Mouse (Mus musculus): ENCODE results near the gene Angpt4.
A peak's percentile ranks its signal among the peaks of the same experiment; 100 is the strongest.

The Angpt4 gene

DNA sequence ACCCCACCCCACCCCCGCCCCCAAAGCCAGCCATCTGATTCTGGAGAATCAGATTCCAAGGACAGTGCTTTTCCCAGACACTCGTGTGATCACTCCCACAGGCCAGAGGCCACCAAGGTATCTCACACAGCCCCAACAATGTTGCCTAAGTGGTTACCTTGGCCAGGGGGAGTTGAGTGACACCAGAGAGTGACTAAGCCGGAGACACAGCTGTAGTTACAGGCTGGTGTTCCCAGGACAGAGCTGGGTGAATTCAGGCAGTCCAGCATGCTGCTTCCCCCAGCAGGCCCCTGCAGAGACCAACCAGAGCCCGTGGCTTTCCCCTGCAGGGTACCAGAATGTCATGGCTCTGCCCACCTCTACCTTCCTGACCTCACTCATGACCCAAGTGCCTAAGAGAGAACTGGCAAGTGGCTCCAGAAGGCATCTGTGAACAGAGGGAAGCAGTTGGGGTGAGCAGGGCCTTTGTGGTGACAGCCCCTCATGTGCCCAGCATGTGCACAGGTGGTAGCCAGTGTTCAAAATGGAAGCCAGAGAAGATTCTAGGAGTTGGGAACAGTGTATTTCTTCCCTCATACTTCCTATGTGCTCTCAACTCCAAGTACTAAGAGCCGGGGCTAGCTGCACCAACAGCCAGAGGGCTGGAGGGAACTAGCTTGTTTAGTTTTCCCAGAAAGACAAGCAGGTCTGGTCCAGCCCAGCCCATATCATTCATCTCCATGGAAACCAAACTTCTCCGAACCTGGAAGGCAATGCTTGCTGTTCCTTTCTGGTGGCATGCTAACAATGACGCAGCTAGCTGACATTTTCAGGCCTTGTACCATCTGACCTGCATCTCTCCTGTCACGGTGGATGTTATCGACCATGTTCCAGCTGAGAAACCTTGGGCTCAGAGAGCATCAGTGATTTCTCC lies 50.5 kb downstream of the Angpt4 start:
- no peak for DNase-seq (ENCODE audit: low spot score)

DNA sequence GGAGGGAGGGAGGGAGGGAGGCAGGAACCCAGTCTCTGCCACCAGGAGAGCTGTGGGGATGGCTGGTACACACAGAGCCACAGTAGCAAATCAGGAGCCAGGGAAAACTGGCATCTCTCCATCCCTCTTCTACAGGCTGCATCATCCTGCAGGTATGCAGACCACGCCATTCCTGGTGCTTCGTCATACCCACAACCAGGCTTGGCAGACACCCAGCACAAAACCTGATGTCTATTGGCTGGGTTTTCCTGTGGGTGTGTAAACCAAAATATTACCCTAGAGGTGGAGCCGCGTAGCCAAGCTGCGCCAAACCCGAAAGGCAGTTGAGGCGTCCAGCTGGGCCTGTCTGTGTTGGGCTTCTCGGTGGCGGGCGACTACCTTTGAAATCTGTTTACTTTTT lies 51.5 kb downstream of the Angpt4 start:
- peak; percentile 60 for DNase-seq (ENCODE audit: low spot score)

DNA sequence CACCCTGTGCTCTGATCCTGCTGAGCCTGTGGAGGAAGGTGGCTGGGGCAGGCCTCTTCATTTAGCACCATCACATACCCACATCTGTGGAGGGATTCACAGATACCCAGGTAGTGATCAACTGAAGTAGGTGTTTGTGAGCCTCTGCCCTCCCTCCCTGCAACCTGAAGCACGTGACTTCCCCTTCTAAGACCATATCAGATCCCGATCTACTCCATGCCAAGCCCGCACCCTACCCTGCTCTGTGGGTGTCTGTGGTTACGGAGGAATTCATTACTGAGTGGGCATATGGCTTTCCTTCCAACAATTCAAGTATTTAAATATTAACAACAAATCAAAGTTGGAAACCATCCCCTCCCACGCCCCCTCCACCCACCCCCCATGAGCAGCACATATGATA lies 52.3 kb downstream of the Angpt4 start:
- no peak for DNase-seq (ENCODE audit: low spot score)

DNA sequence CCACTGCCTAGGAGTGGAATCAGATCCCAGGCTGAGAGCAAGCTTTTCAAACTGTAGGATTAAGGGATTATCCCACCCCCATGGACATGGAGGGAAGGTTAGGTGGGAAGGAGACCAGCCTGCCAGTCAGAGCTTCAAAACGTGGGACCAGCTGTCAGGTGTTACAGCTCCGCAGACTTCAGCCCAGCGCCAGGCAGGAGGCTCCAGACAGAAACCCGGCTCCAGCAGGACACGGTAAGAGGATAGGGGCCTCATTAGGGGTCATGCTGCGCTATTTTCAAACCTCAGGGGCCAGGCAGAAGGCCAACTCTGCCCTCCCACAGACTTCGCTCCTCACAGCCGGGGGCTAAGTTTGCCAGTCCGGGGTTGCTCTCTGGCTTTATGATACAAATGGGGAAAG lies 53.0 kb downstream of the Angpt4 start:
- DNase-seq (ENCODE audit: low spot score) = no peak

DNA sequence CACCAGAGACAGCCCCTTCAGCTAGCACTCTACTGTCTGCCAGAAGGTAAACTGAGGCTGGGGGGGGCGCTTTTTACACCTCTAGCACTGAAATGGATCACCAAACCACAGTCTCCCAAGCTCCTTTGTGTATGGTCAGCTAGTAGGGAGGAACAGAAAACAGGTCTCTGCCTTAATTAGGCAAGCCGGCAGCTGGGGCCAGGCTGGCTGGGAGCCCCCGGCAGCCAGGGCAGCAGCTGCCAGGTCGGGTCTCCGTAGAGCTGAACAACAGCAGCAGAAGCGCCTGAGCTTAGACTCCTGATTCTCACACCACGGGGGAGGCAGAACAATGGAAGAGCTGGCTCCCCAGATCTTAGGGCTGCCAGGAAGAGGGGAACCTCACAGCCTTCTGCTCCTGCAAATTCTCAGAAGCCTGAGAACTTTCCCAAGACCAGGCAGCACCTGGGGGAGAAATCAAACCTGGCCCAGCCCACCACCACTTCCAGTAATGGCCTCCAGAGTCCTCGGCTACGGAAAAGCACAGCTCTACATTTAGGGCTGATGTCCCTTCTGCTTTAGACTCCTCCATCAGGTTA lies 56.3 kb downstream of the Angpt4 start:
- no peak for DNase-seq (ENCODE audit: low spot score)

DNA sequence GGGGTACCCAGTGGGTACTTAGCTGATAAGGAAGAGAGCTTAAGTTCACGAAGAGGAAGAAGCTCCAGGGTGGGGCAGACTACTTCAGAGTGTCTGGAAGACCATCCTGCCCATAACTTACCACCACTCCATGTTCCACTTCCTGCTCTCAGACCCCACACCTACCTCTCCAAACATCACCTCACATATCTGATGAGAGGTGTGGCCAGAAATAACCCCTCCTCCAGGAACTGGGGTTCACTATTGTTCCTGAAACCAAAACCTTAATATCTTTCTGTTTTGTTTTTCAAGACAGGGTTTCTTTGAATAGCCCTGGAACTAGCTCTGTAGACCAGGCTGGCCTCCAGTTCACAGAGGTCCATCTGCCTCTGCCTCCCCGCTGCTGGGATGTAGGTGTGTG lies 56.8 kb downstream of the Angpt4 start:
- no peak for DNase-seq (ENCODE audit: low spot score)

DNA sequence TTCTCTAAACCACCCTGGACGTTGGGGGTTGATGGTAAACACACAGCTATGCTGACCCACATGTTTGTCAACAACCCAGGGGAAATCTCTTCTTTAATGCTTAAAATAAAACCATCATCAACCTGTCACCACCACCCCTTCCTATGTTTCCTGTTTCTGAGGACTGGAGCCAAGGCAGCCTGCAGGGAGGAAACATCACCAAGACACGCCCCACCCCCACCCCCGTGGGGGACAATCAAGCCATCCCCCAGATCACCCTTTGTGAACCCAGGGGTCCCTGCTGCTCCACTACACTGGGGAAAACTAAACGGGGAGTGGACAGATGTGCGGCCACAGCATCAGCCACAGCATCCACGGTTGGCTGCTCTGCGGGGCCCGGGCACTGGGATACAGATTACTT lies 57.4 kb downstream of the Angpt4 start:
- no peak for DNase-seq (ENCODE audit: low spot score)

DNA sequence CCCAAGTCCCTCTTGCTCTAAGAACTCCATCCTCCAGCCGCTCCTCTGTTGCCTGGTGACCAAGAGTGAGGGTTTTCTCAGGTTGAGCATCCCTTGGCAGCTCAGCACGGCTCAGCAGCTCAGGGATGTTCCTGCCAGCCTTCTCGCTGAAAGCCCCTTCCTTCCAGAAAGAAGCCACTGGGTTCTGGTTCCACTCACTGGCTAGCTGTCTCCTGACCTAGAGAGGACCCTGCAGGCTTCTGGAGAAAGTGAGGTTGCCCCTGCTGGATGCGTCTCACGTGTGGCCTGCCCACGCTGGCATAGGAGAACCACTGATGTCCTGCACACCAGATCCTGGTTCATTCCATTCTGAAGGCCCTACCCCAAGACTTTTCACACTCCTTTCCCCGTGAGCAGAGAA lies 58.0 kb downstream of the Angpt4 start:
- DNase-seq (ENCODE audit: low spot score) = no peak

DNA sequence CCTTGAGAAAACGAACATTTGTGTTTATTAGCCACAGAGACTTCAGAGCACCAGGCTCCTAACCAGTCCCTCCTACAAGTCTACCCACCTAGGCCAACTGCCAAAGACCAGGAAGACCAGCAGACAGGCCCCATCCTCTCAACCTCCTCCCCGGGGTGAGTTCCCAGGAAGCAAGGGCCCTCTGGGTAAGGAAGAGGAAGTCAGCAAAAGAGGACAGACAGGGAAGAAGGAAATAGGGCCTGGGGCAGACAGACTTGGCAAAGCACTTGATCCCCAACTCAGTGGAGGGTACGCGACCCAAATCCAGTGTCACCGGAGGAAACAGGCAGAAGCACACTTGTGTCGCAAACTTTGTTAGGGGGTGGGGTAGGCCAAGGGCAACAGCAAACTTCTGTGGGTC lies 58.4 kb downstream of the Angpt4 start:
- DNase-seq (ENCODE audit: low spot score) = no peak

DNA sequence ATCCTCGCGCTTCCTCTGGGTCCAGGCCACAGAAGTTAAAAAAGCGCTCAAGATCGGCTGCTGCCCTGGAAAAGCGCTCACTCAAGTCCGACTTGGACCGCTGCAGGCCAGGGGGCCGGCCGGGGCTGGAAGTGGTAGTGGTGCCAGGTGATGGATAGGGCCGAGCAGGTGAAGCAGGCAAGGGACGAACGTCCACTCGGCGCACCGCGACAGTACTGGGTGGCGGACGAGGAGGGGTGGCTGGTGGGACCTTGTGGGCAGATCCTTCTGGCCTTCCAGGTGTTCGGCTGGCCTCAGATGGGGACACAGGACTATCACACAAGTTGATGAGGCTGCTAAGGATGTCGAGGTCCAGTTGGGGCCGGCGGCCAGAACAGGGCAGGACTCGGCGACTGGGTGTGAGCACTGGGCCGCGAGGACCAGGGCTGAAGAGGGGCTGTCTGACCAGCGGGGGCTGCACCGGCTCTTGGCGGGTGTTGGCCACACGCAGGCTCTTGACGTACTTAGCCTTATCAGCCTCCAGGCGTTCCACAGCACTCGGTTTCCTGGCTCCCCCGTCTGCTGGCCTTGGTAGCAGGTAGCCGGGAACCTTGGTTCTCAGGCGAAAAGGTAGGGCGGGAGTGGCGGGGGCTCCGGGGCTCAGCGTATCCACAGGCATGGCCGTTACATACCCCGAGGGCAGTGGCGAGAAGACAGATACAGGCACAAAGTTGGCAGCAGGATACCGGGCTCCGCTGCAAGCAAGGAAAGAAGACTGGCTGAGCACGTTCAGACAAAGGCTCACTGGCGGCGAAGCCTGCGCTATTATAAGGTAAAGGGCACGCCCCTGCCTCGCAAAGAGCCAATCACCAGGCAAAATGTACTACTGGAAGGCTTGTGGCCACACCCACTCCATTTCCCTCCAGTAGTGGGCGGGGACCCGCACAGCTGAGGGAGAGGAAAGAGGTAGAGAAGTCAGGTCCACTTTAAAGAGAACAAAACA lies 59.5 kb downstream of the Angpt4 start:
- no peak for DNase-seq (ENCODE audit: low spot score)

DNA sequence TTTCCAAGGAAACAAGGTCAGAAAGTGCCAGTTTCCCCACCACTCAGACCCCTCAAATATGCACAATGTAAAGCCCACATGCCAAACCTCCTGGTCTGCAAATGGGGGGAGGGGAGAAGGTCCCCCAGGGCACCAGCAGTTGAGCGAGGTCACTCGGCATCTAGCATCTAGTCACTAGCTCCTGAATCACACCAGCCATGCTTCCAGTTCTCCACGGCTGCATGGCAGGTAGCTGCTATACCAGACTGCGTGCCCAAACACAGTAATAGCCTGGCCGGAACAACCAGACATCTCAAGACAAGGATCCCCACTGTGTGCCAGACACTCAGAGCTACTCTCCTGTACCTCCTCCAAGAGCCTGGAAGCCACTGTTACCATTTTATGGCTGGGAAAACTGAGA lies 60.7 kb downstream of the Angpt4 start:
- no peak for DNase-seq (ENCODE audit: low spot score)

DNA sequence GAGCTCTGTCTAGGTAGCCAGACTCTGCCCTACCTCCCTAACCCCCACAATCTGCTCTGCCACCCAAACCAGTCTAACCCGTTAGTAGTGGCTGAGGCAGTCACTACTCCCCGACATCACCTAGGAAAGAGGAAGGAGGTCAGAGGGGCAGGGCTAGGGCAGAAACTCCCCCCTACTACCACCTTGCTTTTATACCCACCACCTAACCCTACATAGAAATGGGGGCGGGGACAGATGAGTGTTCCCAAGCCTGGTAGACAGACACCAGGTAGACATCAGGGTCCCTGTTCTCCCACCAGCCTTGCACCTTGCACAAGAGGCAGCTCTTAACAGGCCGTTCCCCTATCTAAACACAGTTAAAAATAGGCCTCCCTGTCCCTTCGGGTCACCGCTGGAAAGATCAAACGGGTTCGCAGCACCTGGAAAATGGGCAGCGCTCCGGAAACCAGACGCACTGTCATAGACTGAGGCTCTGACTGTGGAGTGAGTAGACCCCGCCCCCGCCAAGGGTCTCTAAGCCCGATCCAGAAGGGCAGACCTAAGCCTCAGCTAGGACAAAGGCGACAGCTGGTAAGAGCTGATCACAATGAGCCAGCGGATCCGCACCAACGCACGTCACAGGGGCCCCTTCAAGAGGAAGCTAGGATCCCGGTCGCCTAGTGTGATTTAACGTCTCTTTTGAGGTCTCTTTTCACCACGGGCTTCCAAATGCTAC lies 62.0 kb downstream of the Angpt4 start:
- DNase-seq (ENCODE audit: low spot score) = no peak

DNA sequence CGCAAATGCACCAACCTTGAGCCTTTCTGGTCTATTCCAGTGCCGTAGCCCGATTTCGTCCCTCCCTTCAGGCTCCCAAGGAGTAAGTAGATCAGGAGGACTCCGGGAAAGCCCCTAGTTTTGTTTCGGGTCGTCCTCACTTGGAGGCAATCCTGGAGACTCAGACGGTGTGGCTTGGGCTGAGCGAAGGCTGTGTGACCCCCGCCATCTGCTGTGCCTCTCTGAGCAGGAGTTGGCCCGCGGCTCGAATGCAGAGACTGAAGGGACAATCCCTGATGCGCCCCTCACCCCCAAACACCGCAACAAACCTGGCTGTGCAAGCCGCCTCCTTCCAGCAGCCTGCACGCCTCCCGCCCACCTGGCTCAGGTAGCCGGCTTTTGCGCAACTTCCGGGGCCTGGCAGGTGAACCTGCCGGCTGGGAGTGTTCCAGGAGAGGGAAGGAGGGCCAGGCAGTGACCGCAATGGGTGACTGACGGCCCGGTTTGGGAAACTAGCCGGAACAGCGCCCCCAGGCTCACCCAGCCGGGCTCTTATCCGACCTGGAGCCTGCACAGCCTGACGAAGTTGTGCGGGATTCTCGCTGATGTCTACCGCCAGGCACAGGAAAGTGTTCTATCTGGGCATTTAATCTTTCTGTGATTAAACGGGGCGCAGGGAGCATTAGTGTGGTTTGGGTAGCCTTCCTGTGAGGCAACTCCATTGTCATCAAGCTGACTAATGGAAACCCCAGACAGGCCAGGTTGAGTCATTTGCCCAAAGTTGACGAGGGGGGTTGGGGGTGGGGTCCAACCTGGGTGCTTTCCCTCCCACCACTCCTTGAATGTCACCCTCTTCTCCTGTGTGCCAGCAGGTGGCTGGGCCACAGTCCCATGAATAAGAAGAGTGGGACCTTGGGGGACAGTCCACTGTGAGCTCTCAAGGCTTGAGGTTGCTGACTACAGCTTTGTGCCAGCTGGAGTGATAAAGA lies 62.9 kb downstream of the Angpt4 start:
- no peak for DNase-seq (ENCODE audit: low spot score)

DNA sequence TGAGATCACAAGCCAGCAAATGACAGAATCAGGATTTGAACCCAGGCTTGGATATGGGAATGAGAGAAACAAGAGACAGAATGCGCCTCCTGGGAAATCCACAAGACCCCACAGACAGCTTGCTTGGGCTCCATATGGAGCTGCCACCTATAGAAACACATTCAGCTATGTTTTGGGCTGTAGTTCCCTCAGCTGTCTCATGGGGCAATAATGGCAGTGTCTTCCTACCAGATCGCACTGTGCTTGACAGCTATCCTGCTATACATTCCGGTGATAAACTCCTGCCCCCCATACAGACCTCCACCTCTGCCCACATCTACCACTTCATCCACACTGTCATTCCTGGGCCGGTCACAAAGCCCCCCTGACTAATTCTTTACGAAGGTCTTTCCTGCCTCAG lies 64.3 kb downstream of the Angpt4 start:
- DNase-seq (ENCODE audit: low spot score) = no peak

DNA sequence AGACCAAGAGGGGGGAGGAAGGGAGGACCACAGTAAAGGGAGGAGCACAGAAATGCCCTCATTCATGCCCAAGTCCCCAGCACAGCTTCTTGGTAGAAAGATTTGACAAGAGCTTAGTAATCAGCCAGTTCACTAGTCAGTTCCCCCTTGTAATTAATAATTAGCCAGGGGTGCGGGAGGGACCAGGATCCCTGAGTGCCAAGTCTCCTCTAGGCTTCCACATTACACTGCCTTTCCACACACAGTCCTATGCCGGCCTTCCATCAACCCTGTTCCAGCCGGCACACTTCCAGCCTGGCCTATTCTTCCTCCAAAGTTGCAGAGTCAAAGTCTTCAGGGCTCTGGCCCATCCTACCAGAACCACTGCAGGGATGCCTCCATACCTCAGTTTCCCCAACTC lies 65.1 kb downstream of the Angpt4 start:
- no peak for DNase-seq (ENCODE audit: low spot score)

DNA sequence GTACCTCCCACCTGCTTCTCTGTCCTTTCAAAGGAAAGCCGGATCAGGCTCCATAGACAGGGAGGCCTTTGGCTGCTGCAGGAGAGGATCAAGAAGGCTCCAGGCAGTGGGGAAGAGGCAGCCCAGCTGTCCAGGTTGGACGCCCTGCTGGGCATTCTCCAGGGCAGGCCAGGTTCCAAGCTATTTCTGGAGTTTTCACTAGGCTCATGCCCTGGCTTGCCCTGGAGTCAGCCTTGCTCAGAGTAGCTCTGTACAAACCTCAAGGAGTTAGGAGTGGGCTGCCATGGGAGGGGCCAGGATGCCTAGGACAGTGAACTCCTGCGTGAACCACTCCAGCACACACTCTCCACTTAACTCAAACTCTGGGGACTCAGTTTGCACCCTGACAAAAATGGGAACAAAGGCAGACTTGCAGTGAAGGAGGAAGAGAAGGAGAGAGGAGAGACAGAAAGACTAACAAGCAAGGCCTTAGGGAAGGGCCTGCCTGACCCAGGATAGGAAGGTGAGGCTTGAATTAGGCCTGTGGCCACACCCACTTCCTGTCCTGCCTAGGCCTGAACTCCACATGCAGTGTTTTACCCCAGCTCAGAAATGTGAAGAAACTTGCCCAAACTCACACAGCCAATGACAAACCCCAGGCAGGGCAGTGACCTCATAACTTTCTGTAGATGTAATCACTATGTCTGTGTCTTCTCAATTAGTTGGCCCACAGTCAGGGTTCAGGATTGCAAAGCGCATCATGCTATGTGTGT lies 66.9 kb downstream of the Angpt4 start:
- DNase-seq (ENCODE audit: low spot score) = no peak

DNA sequence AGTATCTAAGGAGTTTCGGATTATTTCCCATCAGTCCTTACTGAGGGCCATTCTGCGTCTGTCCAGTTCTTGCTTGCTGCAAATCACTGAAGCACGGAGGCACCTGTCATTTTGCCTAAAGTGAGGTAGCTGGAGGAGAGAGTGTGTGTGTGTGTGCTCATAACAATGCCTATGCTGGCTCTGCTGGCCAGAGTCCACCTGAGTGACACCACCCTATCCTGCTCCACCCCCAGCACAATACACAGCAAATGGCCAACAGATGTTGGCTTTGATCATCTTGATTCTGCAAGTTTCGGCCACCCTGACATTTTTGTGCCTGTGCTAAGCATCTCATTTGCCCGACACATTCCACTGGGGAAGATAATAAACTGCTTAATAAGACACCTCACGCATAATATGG lies 67.5 kb downstream of the Angpt4 start:
- no peak for DNase-seq (ENCODE audit: low spot score)

DNA sequence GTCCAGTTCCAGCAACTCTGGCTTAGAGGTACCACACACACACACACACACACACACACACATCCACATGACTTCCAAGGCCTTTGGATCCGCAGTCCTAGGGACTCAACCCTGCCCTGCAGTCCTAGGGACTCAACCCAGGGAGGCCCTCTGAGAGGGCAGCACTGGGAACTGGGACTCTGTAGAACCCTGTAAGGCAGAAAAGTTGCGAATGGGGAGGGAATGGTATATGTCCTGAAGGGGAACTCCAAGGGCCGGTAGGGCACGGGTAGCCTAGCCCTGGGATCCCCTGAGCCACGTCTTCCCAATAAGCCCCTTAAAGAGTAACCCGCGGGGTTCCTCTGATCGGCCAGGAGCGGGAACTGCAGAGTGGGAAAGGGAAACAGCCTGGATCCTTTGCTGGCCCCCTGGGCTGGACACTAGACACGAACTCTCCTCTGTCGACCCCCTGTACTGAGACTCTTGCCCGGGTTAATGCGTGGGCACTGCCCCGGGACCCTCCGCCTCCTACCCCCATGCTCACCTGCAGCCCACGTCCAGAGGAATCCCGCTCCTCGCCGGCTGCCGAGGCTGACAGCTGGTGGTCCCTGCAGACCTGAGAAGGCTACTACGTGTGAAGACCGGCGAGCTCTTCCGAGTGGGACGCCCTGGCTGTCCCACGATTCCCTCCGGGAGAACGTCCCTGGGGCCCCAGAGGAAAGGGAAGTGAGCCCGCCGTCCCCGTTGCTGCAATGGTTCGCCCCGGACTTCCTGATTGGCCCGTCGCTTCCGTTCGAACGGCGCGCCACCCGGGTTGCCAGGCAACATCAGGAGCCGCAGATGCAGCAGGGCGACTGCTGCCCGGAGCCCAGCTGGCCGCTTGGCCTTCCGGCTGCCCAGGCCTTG lies 68.7 kb downstream of the Angpt4 start, which contains the start of gene Fam110a:
Gene Fam110a (minus strand): TSS at position 750 of the 885 bp plus-strand sequence.
- peak; percentile 37 for DNase-seq (ENCODE audit: low spot score)

DNA sequence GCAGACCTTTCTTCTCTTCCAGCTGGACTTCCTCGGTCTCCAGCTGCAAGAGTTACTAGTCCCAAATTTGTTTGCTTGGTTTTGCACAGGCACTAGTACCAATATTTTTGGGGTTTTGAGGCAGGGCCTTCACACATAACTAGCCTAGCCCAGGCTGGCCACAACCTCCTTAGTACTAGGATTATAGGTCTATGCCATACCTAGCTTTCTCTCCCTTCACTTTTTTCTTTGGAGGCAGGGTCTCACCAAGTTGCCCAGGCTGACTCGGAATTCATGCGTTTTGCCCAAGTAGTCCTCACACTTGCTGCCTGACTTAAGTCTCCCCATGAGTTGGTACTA lies 69.3 kb downstream of the Angpt4 start:
- DNase-seq (ENCODE audit: low spot score) = no peak

All from layer of hippocampus, adult 9-10 months (tissue).